Mouse (Mus musculus) frontal cortex, postnatal 36 days (tissue): Measurements from ENCODE around the gene Cfap58.

Source experiments
- DNase-seq, 2 experiments: peaks; one replicate each; pipeline ENCODE4 v3.0.0; 2022; ENCODE audit warnings: low spot score in 2 of 2

Cfap58 gene

DNA sequence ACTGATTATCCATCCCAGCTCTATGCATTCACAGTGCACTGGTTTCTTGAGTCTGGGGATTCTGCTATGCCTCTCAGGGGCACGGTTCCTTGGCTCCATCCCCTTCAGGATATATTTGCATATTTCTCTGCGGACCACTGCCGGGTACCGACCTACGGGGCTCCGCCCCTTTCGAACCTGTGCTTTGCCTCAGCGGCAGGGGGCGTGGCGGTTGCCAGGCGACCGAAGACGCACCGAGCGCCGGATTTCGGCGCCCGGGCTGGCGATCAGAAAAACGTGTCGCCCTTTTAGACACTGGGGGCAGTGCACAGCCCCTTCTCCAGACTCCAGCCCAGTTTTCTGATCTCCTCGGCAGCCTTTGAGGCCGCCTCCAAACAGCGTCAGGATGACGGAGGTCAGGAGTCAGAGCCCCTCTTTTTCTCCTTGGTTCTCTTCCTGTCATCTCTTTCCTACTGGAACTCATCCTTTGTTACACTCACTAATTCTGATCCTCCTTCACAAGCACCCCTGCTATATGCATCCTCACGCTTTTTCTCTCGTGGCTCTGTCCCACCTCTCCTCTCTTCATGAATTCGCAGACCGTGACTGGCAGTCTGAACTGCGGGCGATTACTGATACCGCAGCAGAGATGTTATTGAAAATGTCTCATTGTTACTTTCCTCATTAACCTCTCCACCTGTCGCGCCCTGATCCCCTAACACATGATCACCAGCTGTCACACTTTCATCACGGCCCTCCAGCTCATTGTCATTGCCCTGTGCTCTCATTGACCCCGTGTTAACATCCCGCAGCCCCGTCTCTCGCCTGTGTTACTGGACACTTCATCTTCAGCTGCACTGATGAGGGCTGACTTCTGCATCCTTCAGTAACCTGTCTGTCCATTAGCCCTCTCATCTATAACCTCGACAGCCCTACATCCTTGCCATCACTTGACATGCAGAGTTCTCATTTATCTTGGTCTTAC lies at the start of gene Cfap58:
TSS of gene Cfap58 (plus strand) at position 233 of the 964 bp plus-strand sequence.
- DNase-seq = peak; percentile 35 to 41

DNA sequence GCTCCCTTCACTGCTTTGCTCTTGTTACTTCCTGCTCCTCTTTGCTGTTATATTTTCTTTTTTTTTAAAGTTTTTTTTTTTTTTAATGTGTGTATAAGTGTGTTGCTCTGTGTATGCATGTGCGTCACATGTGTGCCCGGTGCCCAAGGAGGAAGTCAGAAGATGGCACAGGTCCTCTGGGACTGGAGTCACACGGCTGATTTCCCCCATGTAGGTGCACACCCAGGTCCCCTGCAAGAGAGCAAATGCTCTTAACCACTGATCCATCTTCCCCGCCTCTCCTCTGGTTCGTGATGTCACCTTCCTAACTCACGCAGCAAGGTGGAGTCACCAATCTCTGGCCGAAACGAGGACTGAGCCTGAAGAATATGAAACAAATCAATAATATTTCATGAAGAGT lies 49.4 kb upstream of the Cfap58 start:
- DNase-seq = no peak

GRCm38 (mm10) chr19:47890489-47891130 lies 46.9 kb upstream of the Cfap58 start:
- no peak for DNase-seq

DNA sequence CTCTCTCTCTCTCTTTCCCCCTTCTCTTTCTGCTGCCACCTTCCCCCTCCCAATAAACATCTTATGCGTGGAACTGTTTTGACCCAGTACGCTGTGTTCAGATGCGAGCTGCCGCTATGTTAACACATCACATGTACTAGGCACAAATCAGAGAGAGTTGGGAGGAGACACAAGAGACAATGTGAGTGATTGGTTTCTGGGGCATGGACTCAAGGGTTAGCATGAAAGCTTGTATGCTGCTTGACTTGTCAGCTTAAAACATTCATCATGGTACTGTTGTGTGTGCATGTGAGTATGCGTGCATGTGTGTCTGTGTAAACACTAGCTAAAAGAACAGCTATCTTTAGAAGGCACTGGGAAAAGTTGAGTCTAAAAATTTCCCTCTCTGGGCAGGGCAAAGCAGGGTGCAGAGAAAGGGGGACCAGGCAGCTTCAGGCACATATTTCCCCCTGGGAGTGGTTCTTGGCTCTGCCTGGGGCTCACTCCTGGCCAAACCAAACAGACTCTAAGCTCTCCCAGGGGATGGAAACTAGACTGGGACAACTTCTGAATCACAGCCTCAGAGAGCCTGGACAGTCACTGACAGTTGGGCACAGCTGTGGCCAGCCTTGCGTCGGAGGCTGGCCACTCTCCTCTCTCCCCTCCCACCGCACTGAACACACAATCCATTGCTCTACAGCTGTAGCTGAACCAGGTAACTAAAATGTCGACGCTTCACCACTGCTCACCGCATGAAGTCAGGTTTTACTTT lies 45.7 kb upstream of the Cfap58 start:
- no peak for DNase-seq

DNA sequence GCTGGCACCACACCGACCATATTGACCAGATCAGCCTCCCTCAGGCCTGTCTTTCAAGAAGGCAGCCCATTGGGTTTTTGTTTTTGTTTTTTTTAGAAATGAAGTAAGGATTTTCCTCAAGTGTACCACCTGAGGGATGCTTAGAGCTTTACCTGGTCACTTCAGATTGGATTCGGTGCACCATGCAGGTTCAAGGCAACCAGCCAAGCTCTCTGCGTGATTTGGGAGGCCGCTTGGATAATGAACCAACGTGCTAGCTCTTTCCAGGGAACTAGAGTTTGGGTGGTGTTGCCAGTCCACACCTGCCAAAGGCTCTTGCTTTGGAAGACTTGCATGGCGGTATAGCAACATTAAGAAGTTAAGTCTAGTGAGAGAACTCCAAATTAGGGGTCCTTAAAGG lies 44.4 kb upstream of the Cfap58 start:
- DNase-seq = no peak

DNA sequence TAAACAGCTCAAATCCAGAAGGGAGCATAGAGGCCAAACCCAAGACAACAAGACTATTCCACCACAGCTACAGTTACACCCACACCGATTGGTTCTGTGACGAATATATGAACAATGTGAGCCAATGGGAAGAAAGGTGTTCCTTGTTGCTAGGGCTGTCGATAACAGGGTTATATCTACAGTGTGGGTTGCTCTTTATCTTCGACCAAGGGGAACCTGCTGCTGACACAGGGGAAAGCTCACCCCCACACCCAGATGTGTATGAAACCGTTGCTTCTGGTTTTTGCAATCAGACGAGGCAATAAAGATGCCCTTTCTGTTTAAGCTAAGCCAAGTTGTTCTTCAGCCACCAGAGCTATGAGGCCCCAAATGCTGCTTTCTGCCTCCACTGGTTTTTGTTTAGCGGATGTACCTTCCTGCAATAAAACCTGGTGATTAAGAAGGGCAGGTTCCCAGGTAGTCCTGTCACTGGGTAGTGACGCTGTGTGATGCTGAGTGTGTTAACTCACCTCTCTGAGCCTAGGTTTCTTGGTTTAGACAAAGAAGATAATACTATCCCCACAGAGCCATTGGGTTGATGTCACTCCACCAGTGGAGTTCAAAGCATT lies 38.9 kb upstream of the Cfap58 start:
- DNase-seq = no peak

DNA sequence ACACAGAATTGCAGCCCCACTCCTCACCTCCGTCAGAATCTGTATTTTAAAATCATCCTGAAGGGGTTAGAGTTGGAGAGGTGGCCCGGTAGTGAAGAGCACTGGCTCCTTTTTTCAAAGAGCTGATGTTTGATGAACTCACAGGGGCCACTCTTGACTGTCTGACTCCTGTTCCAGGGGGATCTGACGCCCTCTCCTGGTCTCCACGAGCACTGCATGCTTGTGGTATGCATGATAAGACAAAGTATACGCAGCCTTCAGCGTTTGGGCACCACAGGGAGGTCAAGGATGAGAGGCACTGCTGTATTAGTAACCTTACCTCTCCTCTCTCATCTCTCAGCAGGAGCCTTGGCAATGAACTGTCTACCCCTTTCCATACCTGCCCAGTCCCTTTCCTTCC lies 37.5 kb upstream of the Cfap58 start:
- no peak for DNase-seq

GRCm38 (mm10) chr19:47900558-47900957 lies 36.9 kb upstream of the Cfap58 start:
- DNase-seq = no peak

GRCm38 (mm10) chr19:47902316-47903201 lies 34.9 kb upstream of the Cfap58 start:
- DNase-seq = no peak

DNA sequence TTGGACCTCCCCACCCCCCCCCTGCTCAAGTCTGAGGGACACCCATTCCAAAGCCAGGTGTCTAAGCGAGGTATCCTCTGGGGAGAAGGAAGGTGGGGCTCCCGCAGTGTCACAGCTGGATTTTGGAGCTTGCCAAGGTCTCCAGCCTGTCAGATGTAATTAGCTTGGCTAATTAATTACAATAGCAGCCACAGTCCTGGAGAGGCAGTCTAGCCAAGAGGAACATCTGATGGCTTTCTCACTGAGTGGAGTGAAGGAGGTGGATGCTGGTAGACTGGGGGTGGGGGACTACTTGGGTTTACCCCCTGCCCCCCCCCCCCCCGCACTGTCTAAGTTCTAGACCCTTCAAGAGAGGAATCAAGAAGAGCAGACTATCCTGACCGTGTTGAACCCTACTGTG lies 33.8 kb upstream of the Cfap58 start:
- no peak for DNase-seq

DNA sequence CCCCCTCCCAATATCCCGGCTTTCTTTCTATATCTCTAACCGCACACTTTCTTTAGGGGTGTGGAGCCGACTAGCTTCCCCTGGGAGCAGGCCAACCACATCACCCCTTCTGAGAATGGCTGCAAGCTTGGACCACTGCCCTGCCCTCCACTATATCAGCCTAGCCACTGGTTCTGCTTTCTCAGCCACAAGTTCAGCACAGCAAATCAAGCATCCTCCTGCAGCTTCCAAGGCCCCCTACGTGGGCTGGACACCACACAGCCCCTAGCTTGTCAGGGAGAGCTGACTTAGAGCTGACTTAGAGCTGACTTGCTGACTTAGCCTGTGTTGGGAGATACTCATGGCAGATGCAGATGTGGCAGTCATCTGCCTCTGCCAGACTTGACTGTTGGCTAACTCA lies 32.4 kb upstream of the Cfap58 start:
- DNase-seq = no peak

- no peak for DNase-seq
Observed at GRCm38 (mm10) chr19:47905603-47906002, 31.9 kb upstream of the Cfap58 start.

- no peak for DNase-seq
Observed at GRCm38 (mm10) chr19:47907596-47907995, 29.9 kb upstream of the Cfap58 start.

DNA sequence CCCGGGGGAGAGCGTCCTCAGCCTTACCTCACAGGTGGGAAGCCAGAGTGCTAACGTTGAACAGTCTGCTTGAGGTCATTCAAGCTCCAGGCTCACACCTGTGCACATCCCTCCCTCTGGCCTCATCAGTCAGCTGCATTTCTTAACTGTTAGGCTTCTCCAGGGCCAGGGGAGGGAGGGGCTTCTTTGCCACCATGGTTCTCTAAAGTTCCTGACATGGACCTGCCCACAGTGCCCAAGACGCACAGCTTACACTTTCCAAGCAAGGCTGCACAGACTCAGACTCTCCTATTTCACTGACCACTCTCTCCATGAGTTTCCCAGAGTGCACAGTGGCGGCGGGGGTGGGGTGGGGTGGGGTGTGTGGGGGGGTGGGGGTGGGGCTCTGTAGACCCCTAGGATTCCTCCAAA lies 28.5 kb upstream of the Cfap58 start:
- DNase-seq = no peak

GRCm38 (mm10) chr19:47909387-47910116 lies 27.9 kb upstream of the Cfap58 start:
- no peak for DNase-seq

DNA sequence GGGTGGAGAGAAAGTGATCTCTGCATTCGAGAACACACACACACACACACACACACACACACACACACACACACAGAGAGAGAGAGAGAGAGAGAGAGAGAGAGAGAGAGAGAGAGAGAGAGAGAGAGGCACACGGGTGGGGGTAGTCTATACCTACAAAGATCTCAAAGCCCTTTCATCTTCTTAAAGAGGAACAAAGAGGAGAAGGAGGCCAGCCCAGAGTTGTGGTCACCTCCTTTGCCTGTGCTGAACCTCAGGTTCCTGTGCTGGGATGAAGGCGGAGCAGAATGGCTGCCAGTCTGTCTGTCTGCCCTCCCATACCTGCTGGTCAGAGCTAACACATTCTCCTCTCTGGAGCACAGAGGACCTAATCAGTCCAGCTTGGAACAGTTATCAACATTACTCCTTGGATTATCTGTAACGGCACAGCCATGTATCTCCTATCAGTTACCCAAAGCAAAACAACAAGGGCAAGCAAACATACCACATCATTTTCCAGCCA lies 27.3 kb upstream of the Cfap58 start:
- no peak for DNase-seq

DNA sequence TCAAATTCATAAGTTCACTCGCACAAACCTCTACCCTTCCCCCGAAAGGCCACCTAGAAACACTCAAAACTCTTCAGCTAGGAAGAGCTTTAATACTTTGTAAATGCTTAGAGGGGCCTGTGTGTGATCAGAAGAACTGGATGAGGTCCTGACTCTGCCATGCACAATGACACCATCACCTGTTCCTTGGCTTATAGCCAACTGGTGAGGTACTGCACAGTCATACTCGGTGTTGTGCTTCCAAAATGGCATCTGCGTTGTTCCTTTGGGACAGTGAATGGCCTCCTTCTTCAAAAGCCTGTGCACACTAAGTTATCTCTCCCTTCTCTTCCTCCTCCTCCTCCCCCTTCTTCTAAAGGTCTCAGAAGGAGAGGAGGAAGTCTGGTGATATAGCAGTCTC lies 26.7 kb upstream of the Cfap58 start:
- DNase-seq = no peak

DNA sequence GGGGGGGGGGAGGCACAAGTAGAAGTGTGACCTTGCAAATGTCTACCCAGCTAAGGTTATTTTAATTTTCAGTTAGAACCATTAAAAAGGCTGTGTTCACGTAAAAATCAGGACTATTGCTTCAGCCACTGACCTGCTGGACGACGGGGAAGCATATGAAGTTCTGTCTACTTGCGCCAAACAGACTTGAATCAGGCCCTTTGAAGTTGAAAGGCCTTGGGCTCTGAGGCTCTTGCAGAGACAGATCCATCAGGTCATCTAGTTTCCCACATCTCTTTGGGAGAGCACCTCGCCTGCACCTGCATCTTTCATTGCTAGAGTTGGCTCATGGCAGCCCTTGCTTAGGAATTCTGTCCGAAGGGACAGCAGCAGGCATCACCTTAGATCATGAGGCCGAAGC lies 24.1 kb upstream of the Cfap58 start:
- DNase-seq = no peak

DNA sequence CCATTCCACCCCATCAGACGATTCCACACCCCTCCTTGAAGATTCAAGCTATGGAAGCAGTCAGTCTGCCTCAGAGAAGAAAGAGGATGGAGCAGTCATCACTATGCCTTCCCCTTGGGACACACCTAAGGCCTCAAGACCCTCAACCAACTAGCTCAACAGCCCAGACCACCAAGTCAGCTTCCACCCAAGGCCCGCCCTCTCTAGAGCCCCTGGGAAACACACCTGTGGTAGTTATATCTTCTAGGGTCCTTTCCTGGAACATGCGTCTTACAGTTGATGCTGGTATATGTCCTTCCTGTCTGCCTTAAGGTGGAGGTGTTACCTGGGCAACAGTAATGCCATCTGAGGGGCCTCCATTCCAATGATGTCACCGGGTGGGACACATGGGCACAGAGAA lies 23.3 kb upstream of the Cfap58 start:
- no peak for DNase-seq

- DNase-seq = no peak
Observed at GRCm38 (mm10) chr19:47915251-47915650, 22.2 kb upstream of the Cfap58 start.
